Mouse (Mus musculus): ENCODE measurements around the gene Lrrc47.
A peak's percentile ranks its signal among the peaks of the same experiment; 100 is the strongest.

Gene Lrrc47

DNA sequence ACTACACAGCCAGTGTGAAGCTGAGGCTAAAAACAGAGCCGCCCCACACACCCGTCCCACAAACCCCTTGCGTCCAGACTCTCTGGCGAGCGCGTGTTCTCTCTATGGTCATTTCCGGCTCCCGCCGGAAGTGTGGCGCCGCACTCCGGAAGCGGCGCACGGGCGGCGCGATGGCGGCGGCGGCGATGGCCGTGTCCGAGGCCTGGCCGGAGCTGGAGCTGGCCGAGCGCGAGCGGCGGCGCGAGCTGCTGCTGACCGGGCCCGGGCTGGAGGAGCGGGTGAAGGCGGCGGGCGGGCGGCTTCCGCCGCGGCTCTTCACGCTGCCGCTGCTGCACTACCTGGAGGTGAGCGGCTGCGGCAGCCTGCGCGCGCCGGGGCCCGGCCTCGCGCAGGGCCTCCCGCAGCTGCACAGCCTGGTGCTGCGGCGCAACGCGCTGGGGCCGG is at the start of gene Lrrc47:
TSS of gene Lrrc47 (plus strand) at position 86 of the 444 bp plus-strand sequence.
- DNase-seq = peak; percentile 94

DNA sequence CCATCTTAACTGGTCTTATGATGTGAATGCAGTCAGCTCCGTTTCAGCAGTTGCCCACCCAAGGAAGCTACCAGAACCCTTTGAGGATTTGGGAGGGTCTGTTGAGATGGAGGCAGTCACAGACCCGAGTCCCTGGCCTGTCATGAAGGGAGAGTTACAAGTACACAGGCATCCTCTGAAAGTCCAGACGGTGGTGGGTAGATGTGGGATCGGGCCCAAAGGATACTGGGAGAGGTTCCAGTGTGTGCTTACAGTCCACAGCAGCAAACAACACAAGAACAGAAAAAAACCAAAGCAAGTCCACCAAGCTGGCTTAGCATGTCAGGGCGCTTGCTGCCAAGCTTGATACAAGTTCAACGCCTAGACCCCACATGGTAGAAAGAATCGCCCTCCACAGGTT is 48.9 kb upstream of the Lrrc47 start:
- DNase-seq = no peak

GRCm38 (mm10) chr4:153966651-153967050 is 44.9 kb upstream of the Lrrc47 start:
- DNase-seq = no peak

DNA sequence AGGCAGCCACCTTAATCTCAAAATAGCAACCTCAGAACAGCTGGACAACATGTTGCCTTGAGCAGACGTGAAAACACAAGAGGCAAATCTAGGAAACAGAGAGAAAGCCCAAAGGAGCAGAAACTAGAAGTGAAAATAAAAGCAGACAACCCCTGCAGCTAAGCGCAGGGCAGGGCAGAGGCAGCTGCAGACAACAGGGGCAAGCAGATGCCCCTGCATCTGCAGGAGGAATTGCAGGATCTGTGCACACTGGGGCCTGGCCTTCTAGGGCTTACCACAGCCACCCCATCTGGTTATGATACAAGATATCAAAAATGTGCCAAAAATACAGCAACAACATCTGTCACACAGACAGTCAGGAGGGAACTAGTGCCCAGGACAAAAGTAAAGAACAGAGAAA is 44.0 kb upstream of the Lrrc47 start:
- DNase-seq = no peak

- DNase-seq = no peak
These were observed 43.5 kb upstream of the Lrrc47 start for GRCm38 (mm10) chr4:153968063-153968462.

DNA sequence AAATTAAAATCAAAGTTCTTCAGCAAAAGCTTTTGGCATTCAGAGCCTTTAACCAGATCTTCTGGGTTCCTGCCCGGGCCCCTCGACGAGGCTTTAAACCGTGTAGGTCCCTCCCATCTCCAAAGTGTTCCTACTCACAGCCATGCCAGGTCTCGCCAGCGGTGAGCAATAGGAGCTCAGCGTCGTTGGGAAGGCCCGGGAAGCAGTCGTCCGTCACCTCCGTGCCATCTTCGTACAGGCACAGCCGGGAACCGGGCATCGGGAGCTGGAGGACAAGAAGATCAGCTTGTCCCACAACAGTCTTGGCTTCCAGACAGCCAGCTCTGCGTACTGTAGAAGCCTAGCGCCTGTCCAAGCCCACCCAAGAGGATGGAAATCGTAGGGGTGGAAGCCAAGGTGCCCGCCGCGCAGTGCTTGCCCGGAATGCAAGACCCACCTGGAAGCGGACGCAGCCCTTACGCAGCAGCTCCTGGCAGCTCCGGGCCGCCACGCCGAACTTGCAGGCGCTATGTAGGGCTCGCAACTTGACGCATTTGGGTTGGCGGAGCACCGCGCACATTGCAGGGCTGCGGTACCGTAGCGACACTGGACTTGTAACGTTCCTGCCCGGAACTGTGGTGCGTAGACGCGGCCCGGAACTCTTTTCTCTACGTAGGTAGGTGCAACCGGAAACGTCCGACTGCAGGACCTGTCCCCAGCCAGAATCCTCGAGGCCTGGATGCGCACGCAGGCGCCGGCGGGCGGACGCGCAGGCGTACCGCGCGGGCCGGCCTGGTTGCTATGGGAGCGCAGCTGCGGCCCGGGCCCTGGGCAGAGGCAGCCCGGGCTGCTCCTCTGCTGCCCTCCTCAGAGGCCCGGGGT is 36.9 kb upstream of the Lrrc47 start, which contains the start of the genes Dffb and Cep104:
TSS of gene Dffb (minus strand) at position 696 of the 861 bp plus-strand sequence.
TSS of gene Cep104 (plus strand) at position 764 of the 861 bp plus-strand sequence.
- DNase-seq = peak; percentile 96

DNA sequence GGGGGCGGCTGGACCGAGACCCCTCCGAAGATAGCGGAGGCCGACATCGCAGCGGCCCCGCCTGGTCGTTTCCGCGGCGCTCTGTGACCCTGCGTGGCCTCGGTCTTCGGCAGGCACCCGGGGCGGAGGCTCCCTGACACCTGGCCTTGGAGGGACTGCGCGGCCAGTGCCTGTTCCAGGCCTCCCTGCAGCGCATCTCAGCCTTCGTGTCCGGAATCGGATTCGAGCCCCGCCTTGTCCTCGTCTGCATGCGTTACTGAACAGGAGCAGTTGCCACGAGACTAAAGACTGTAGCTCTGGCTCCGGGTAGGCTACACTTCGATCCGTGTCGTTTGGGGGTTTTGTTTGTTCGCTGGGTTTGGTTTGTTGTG is 36.3 kb upstream of the Lrrc47 start:
- no peak for DNase-seq

DNA sequence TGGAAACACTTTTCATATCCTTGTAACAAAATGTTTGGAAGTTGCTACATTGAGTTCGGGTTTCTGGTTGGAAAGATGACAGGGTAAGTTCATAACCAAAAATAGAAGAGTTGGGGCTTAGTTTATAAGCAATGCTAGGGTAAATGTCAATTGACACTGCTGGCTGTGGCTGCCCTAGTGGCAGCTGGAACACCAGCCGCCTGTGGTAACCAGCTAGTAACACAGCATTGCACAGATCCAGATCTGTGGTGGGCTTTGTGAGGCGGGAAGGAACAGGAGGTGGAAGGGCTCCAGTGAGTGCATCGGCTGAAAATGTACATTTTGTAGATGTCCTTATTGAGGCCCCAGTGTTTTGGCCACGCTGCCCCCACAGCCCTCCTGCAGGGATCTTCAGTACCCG is 35.8 kb upstream of the Lrrc47 start:
- DNase-seq = no peak

DNA sequence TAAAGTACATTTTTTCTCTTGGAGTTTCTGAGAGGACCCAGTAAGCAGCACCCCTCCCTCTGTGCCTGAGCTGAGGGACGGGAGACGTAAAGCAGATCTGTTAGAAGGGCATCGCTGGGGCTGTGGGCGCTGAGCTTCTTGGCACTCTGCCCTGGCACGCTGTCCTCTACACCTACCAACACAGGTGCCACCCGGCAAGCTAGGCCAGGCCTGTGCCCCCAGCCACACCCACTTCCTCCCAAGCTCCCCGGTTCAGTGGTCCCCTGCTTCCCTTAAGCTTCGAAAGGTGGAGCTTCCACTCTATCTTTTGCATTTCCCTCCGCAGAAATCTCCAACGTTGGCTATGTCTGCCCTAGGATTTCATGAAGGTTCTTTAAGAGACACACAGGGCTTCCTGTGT is 32.3 kb upstream of the Lrrc47 start:
- DNase-seq = no peak

DNA sequence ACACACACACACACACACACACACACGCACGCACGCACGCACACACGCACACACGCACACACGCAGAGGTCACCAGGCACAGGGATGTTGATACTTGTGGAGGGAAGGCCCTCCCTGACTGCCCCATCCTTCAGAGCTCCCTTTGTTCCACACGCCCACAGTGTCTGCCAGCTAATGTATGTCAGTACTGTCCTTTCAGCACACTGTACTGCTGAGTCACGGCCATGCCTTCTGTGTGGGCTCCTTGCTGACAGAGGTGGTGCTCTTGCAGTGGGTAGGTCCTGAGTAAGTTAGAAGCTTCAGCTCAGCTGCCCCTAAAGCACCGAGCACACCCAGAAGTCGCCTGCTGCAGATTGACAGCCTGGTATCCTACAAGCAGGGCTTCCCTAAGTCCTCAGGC is 31.1 kb upstream of the Lrrc47 start:
- no peak for DNase-seq

DNA sequence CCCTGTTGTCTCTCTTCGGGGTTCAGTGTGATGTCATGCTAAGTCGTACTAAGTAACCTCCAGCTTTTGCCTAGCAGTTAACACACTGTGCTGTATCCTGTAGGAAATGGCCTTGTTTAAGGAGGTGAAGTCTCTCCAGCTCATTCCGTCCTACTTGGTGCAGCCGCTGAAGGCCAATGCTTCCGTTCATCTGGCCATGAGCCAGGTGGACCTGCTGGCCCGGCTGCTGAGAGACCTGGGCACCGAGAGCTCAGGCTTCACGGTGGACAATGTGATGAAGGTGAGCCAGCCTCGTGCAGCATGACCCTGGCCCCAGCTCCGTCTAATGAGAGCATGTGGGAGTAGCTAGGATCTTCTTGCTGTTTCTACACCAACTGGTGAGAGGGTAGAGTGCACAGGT is 18.8 kb upstream of the Lrrc47 start:
- no peak for DNase-seq

DNA sequence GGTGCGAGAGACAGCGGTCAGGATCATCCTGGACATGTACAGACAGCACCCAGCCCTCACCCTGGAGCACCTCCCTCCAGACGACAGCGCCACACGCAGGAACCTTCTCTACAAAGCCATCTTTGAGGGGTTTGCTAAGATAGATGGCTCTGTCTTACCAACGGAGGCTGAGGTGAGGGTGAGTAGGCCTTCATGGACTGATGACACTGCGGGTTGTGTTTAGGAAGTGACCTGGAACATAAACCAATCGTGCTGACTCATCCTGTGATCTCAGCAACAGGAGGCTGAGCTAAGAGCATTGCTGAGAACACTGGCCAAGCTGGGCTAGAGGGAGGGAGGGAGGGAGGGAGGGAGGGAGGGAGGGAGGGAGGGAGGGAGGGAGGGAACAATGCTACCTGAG is 18.0 kb upstream of the Lrrc47 start:
- DNase-seq = no peak

GRCm38 (mm10) chr4:154005488-154005887 is 6.0 kb upstream of the Lrrc47 start:
- DNase-seq = peak; percentile 21

GRCm38 (mm10) chr4:154006264-154006663 is 5.3 kb upstream of the Lrrc47 start:
- no peak for DNase-seq

DNA sequence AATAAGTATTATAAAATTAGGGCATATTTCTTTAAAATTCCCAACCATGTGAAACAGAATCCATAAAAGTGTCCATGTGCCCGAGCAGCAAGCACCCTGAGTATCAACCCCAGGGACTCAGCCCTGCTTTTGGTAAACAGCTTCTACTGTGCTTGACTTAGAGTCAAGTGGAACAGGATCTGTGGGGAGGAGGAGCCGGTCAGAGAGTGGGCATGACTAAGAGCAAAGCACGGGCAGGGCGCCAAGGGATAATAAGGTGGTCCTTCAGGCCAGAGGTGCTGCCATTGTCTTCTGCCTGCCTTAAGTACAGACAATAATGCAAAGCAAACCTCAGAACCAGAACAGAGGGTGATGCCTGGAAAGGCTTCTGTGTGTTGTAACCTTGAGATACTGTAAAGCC is 3.8 kb upstream of the Lrrc47 start:
- DNase-seq = no peak

DNA sequence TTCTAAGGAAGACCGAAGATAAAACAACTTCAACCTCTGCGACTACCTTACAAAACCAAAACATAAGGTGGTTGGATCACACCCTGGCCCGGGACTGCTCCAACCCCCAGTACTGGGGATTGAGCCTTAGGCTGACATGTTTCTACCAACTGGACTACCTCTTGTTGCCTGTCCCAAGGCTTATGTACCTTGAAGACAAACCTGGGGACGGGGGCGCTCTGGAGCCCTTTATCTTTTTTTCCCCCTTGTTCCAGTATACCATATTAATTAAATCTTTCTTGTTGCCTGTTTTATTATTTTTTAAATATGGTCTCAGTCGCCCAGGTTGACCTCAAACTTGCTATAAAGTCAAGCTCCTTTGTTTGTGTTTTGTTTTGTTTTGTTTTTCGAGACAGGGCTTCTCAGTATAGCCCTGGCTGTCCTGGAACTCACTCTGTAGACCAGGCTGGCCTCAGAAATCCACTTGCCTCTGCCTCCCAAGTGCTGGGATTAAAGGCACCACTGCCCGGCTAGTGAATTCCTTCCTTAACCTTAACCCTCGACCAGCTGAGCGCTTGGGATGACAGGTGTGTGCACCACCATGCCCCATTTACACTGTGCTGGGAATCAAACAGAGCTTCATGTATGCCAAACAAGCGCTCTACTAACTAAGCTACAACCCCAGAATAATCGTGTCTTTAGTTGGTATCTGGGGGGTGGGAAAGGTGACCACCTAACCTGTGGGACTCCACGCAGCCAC is 455 bp upstream of the Lrrc47 start:
- DNase-seq = no peak

GRCm38 (mm10) chr4:154012132-154012882 is 776 bp downstream of the Lrrc47 start:
- peak; percentile 42 for DNase-seq

DNA sequence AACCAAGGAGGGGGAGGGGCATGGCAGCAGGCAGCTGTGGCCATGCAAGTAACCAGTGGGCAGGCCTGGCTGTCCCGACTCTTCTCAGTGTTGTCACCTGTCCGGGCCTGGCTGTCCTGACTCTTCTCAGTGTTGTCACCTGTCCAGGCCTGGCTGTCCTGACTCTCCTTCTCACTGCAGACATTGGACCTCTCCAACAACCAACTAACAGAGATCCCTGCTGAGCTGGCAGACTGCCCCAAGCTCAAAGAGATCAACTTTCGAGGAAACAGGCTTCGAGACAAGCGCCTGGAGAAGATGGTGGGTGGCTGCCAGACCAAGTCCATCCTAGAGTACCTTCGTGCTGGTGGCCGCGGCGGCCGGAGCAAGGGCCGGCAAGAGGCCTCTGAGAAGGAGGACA is 3.9 kb downstream of the Lrrc47 start:
- no peak for DNase-seq

- DNase-seq = peak; percentile 36
These were observed 8.0 kb downstream of the Lrrc47 start for GRCm38 (mm10) chr4:154019571-154019970.

GRCm38 (mm10) chr4:154021432-154021831 is 9.9 kb downstream of the Lrrc47 start:
- DNase-seq = no peak

GRCm38 (mm10) chr4:154022407-154022806 is 10.9 kb downstream of the Lrrc47 start:
- no peak for DNase-seq

GRCm38 (mm10) chr4:154022844-154023243 is 11.3 kb downstream of the Lrrc47 start:
- DNase-seq = no peak
